Mouse (Mus musculus) lung, adult 2 months (tissue): ENCODE measurements around the gene Gm11037. TPM values are rescaled to one million over a fixed set of nuclear protein-coding genes. Genes with fewer than 3 reads are reported as not detected.
A peak's percentile ranks its signal among the peaks of the same experiment; 100 is the strongest.

Experiments
- DNase-seq: peaks from one replicate; pipeline ENCODE4 v3.0.0; 2022
- H3K4me1 ChIP-seq: fragments of 200-500 bp; 2 replicates; pipeline ENCODE4 v1.6.1; 2011; ENCODE audit warnings: low read length; ENCODE audit not compliant: control insufficient read depth, insufficient read depth
- H3K4me3 ChIP-seq: fragments of 200-500 bp; replicated peaks from 2 replicates; pipeline ENCODE3; 2011; ENCODE audit warnings: low read depth, mild to moderate bottlenecking, control low read depth, low read length; ENCODE audit errors: extremely low read depth
- CTCF ChIP-seq: fragments of 200-500 bp; IDR thresholded peaks from 2 replicates; pipeline ENCODE4 v1.5.1; 2011; ENCODE audit warnings: mild to moderate bottlenecking, low read length, control low read depth; ENCODE audit not compliant: insufficient read depth
- POLR2A ChIP-seq: fragments of 200-500 bp; IDR thresholded peaks from 2 replicates; pipeline ENCODE4 v1.6.1; 2011; ENCODE audit warnings: low read depth, mild to moderate bottlenecking, control low read depth, low read length, borderline replicate concordance; ENCODE audit errors: extremely low read depth
- WGBS: fragments of 180-500 bp; shearing (Covaris S2); methylation state at CpG from one replicate; pipeline ENCODE4 v1.1.7; 2018; 5-methylcytosine and 5-hydroxymethylcytosine counted together
- polyA plus RNA-seq: library from polyadenylated mRNA; depleted of rRNA; stranded (reverse); fragments of >200 nt; gene quantifications from 2 replicates; pipeline ENCODE4 v1.2.3, GENCODE M21; 2012

Gm11037 gene
- polyA plus RNA-seq, 1 experiment: not detected

DNA sequence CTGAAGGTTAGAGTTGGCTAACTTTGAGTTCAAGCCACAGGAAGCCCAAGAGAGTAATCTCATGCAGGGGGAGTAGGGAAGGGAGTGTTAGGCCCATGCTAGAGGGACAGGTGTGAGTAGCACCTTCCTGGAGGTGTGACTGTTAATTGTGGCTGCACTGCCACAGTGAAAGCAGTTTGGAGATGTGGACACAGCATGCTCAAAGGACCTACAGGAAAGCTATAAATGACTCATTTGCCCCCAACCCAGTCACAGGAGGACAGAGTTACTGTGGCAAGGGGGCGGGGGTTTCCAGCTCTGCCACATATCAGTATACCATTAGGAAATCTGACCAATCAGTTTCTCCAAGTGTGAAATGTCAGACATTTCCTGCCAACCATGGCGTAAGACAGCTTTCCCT is 12.2 kb downstream of the Gm11037 start:
- Histone ChIP-seq H3K4me1 (peaks cover 3% of the 10 kb centered on the region; the same call in 1 of the 2 replicates), H3K4me3 (no peak overlapping the region)
- 75% methylated on average over 2 of the region's 2 CpGs for WGBS
- DNase-seq: no peak
- TF ChIP-seq CTCF (no peak), POLR2A (no peak)

DNA sequence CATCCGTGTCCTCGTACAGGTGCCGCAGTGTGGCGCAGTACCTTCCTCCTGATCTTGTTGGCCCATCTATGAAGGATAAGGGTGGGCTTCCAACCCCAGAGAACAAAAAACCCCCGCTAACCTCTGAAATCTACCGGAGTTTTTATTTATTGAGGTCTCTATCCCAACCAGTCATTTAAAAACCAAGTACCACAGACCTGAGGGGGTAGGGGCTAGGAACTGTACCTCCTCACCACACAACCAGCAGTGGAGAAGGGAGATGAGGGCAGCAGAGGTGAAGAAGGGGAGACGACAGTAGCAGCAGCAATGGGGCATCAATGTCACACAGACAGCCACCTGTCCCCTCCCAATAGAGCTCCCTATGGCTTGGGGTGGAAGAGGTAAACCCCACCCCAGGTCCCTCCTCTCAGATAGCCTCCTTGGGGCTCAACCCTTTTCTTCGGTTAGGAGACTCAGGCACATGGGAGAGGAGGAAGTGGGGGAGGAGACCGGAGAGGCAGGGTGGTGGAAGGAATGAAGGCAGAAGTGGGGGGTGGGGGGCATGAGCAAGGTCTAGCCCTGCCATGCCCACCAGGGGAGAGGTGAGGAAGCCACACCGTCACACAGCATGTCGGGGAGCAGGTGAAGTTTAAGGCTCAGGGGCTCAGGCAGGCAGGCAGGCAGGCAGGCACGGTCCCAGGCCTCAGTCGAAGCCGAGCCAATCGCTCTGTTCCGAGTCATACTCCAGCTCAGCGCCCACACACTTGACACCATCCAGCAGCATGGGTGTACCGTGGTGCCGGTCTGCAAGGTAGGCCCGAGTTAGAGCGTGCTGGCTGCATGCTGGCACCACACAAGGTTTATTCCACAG is 13.1 kb downstream of the Gm11037 start:
- no peak for DNase-seq
- H3K4me1 ChIP-seq: no peaks in the 10 kb centered on the region
- no peak for TF ChIP-seq CTCF
- TF ChIP-seq POLR2A: no peak; the same call in 1 of the 2 replicates
- 75% methylated on average over 21 of the region's 21 CpGs for WGBS
- no peak overlapping the region for H3K4me3 ChIP-seq

DNA sequence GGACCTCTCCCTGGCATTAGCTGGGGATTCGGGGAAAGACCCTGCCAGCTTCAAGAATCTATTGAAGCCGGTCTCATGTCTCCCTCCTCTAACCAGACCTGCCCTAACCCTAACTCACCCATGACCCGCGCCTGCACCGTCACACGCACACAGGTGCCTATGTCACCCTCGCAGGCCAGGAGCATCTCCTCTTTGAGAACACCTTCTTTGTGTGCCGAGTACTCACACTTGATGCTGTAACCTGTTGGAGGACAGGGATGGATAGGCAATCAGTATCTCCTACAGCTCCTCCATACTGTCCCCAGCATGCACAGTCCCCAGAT is 13.7 kb downstream of the Gm11037 start:
- 94% methylated on average over 8 of the region's 8 CpGs for WGBS
- no peak for TF ChIP-seq CTCF
- TF ChIP-seq POLR2A: peak; percentile 16; the same call in 1 of the 2 replicates
- no peak for DNase-seq
- no peaks in the 10 kb centered on the region for H3K4me1 ChIP-seq
- no peak overlapping the region for H3K4me3 ChIP-seq

DNA sequence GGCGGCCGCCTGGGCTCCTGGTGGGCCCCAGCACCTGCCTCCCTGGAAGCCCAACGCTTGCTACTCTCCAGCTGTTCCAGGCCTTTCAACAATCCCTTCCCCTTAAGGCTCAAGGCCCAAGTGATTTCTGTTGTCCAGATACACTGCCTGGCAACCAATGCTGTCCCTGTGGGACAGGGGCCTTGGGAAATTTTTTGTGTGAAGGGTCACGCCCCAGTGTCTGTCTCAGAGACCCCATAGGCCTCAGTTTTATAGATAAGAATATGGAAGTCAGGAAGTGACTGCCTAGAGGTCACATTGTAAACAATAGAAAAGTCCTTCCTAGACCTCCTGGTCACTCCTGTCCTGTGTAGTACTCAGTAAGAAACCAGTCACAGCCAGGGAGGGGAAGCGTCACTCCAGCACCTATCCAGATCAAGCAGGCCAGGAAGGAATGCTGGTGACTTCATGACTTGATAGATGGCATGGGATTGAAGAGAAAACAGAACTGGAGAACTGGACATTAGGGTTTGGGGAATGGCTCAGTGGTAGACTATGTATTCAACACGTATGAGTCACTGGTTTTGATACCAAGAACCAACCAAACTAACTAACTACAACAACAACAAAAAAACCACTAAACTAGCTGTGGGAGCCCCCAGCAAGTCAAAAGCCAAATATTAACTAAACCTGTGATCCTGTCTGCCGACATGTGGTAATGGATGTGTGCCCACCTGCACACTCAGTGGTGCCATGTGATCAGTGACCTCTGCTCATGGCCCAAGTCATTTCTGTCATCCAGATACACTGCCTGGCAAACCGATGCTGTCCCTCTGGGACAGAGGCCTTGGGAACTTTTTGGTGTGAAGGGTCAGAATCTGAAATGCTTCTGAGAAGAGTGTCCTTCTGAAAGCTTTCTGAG is 15.3 kb downstream of the Gm11037 start:
- no peaks in the 10 kb centered on the region for H3K4me1 ChIP-seq
- WGBS: 76% methylated on average over 8 of the region's 8 CpGs
- DNase-seq: no peak
- TF ChIP-seq POLR2A: no peak
- TF ChIP-seq CTCF: no peak
- no peak overlapping the region for H3K4me3 ChIP-seq

- no peak overlapping the region for H3K4me3 ChIP-seq
- no peaks in the 10 kb centered on the region for H3K4me1 ChIP-seq
- TF ChIP-seq POLR2A: 0 out of 2 replicates have a peak, but pooled peaks have one; percentile 12
- no peak for TF ChIP-seq CTCF
- WGBS: 96% methylated on average over 3 of the region's 3 CpGs
- DNase-seq: no peak
These were observed 15.9 kb downstream of the Gm11037 start for GRCm38 (mm10) chr2:131149254-131149578.

- no peak overlapping the region for H3K4me3 ChIP-seq
- TF ChIP-seq POLR2A: no peak
- TF ChIP-seq CTCF: no peak
- peaks cover 2% of the 10 kb centered on the region; the same call in 1 of the 2 replicates for H3K4me1 ChIP-seq
- no peak for DNase-seq
- WGBS: 89% methylated on average over 7 of the region's 7 CpGs
These were observed 19.0 kb downstream of the Gm11037 start for GRCm38 (mm10) chr2:131152166-131152730.

DNA sequence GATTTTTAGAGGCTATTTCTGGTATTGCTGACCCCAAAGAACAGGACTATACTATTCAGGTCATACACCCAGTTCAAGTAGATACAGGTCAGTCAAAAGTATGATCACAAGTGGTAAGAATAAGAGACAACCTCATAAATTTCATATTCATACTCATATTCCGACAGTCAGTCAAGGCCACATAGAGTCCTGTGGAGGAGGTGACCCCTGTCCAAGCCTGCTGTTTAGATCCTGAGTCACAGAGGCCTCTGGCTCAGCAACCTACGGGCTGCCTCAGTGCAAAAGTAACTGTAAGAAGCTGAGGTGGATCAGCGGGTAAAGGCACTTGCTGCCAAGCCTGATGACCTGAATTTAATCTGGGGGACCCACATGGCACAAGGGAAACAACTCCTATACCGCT is 20.7 kb downstream of the Gm11037 start:
- peaks cover 2% of the 10 kb centered on the region; the same call in 1 of the 2 replicates for H3K4me1 ChIP-seq
- TF ChIP-seq POLR2A: no peak
- TF ChIP-seq CTCF: no peak
- no peak overlapping the region for H3K4me3 ChIP-seq
- no peak for DNase-seq
- 84% methylated on average over 4 of the region's 4 CpGs for WGBS

DNA sequence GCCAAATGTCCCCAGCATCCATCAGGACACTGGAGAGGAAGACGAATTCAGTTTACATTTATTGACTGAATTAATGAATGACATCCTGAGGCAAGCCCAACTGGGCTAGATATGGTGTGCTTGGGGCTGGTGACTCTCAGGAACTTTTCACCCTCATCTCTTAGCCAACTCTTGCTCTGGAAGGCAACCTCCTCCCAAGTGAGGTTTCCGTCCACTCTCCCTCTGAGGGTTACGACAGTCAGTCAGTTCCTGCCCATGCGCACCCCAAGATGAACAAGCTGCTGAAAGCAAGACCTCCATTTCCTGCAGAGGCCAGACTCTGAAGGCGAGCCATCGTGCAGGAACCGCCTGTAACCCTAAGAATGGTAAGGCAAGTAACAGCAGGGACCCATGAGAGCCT is 23.7 kb downstream of the Gm11037 start:
- H3K4me1 ChIP-seq: peaks cover 2% of the 10 kb centered on the region; the same call in 1 of the 2 replicates
- TF ChIP-seq CTCF: no peak
- no peak for DNase-seq
- no peak overlapping the region for H3K4me3 ChIP-seq
- 77% methylated on average over 7 of the region's 7 CpGs for WGBS

- no peak for DNase-seq
- TF ChIP-seq POLR2A: no peak
- no peak for TF ChIP-seq CTCF
- WGBS: under 1% methylated on average over 18 of the region's 18 CpGs
These were observed 26.2 kb downstream of the Gm11037 start for GRCm38 (mm10) chr2:131159491-131159910.

More at GRCm38 (mm10) chr2:131159491-131159910, 26.2 kb downstream of the Gm11037 start:
- H3K4me3 ChIP-seq: peak overlapping the region; percentile 70
- H3K4me1 ChIP-seq: peaks cover 2% of the 10 kb centered on the region; the same call in 1 of the 2 replicates
